Mouse (Mus musculus) spleen, postnatal 14 days (tissue): ENCODE measurements at regions not wholly inside any gene's neighbourhood (a gene's known extent, or its start where the extent isn't known, plus 50 kb on each side); places are given as distances from the start of the nearest gene placed in this dataset.
"Not testable (repeated sequence)": the region's sequence is repeated elsewhere in the genome, so short reads cannot be mapped to it uniquely, and the experiment has no call there.

Experiments used
- DNase-seq, 2 experiments: peaks; one replicate each; pipeline ENCODE4 v3.0.0; 2021 to 2022; ENCODE audit warnings: low spot score in 2 of 2

GRCm38 (mm10) chr16:50533881-50534280 lies 57.1 kb downstream of the Ccdc54 start:
- no peak for DNase-seq

- DNase-seq: peak; percentile 32 to 61
Measured at GRCm38 (mm10) chr16:50529511-50530416, 61.2 kb downstream of the Ccdc54 start.

GRCm38 (mm10) chr16:50528677-50529510 lies 62.1 kb downstream of the Ccdc54 start:
- peak; percentile 26 to 44 for DNase-seq

GRCm38 (mm10) chr16:50528355-50528676 lies 62.6 kb downstream of the Ccdc54 start:
- DNase-seq: no peak

GRCm38 (mm10) chr16:50526930-50527329 lies 64.0 kb downstream of the Ccdc54 start:
- not testable (repeated sequence) for DNase-seq

- DNase-seq: no peak
Measured at GRCm38 (mm10) chr16:50525934-50526366, 65.0 kb downstream of the Ccdc54 start.

- DNase-seq: no peak
Measured at GRCm38 (mm10) chr16:50525504-50525903, 65.5 kb downstream of the Ccdc54 start.

GRCm38 (mm10) chr16:50519610-50520009 lies 71.3 kb downstream of the Ccdc54 start:
- no peak for DNase-seq

GRCm38 (mm10) chr16:50516579-50516978 lies 74.4 kb downstream of the Ccdc54 start:
- DNase-seq: no peak

- no peak for DNase-seq
Measured at GRCm38 (mm10) chr16:50515039-50515438, 75.9 kb downstream of the Ccdc54 start.

GRCm38 (mm10) chr16:50512080-50512479 lies 78.9 kb downstream of the Ccdc54 start:
- DNase-seq: no peak

GRCm38 (mm10) chr16:50509529-50509895 lies 77.3 kb upstream of the Bbx start:
- DNase-seq: no peak

GRCm38 (mm10) chr16:50508673-50509528 lies 76.7 kb upstream of the Bbx start:
- no peak for DNase-seq

GRCm38 (mm10) chr16:50504619-50505018 lies 72.4 kb upstream of the Bbx start:
- no peak for DNase-seq

- DNase-seq: no peak
Measured at GRCm38 (mm10) chr16:50498909-50499308, 66.7 kb upstream of the Bbx start.

- no peak for DNase-seq
Measured at GRCm38 (mm10) chr16:50493662-50494061, 61.5 kb upstream of the Bbx start.

GRCm38 (mm10) chr16:50489244-50489643 lies 57.1 kb upstream of the Bbx start:
- no peak for DNase-seq

- no peak for DNase-seq
Measured at GRCm38 (mm10) chr16:50482360-50482786, 50.2 kb upstream of the Bbx start.
